8 mouse cellular contexts compared by ENCODE assay signal in genomic region chr3:101605291-101605690, GRCm38 (mm10). TPM values are rescaled to one million over a fixed set of nuclear protein-coding genes. Genes with fewer than 3 reads are reported as not detected.
A peak's percentile ranks its signal among the peaks of the same experiment; 100 is the strongest.
DNase-seq lines count a peak whose midpoint lies in the region; ATAC-seq and TF ChIP-seq lines count a peak whose summit lies in the region.

No protein-coding gene starts in this region.

- H3K36me3 ChIP-seq in embryonic facial prominence, embryonic 15.5 days, result no peaks in the 10 kb centered on the region
- H3K36me3 ChIP-seq in hindbrain, postnatal 0 days (ENCODE audit: insufficient read depth, low read length), result no peaks in the 10 kb centered on the region
- H3K36me3 ChIP-seq in midbrain, postnatal 0 days (ENCODE audit: insufficient read depth, low read length), result no peaks in the 10 kb centered on the region

- intact Hi-C loops in left cerebral cortex, adult 2 months (cut with DNase I), result loop anchor here (2.0 kb wide), 2 partner anchors 144 to 202 kb away; no protein-coding TSS in a partner anchor

- 16% methylated on average over 5 of the region's 5 CpGs for WGBS in embryonic facial prominence, embryonic 15.5 days
- WGBS in hindbrain, postnatal 0 days, result 28% methylated on average over 5 of the region's 5 CpGs
- 22% methylated on average over 5 of the region's 5 CpGs for WGBS in midbrain, postnatal 0 days

- no peak for ATAC-seq in embryonic facial prominence, embryonic 15.5 days (ENCODE audit: insufficient number of reproducible peaks, low FRiP score, low TSS enrichment, low read depth)
- ATAC-seq in hindbrain, postnatal 0 days, result no peak
- no peak for ATAC-seq in midbrain, postnatal 0 days (ENCODE audit: low FRiP score)

- TF ChIP-seq CTCF in left cerebral cortex, adult 2 months (IDR thresholded peaks at IDR 0.05), result no peak
- no peak for TF ChIP-seq CTCF in hindbrain, postnatal 0 days (IDR thresholded peaks at IDR 0.05; ENCODE audit: low read depth)
- no peak for TF ChIP-seq CTCF in midbrain, postnatal 0 days (IDR thresholded peaks at IDR 0.05)

- peak overlapping the region; percentile 83 for H3K4me3 ChIP-seq in left cerebral cortex, adult 2 months
- H3K4me3 ChIP-seq in embryonic facial prominence, embryonic 15.5 days (replicated peaks), result peak overlapping the region; percentile 91
- H3K4me3 ChIP-seq in hindbrain, postnatal 0 days (ENCODE audit: low read length), result peak overlapping the region; percentile 76
- H3K4me3 ChIP-seq in midbrain, postnatal 0 days (ENCODE audit: low read depth, low read length), result peak overlapping the region; percentile 96

- H3K9me3 ChIP-seq in embryonic facial prominence, embryonic 15.5 days (replicated peaks), result no peaks in the 10 kb centered on the region
- H3K9me3 ChIP-seq in hindbrain, postnatal 0 days (ENCODE audit: low read length), result no peaks in the 10 kb centered on the region
- no peaks in the 10 kb centered on the region for H3K9me3 ChIP-seq in midbrain, postnatal 0 days (ENCODE audit: low read length)

- no peak overlapping the region; the same call in 1 of the 2 replicates for H3K9ac ChIP-seq in embryonic facial prominence, embryonic 15.5 days
- H3K9ac ChIP-seq in hindbrain, postnatal 0 days (replicated peaks; ENCODE audit: low read length), result peak overlapping the region; percentile 84; the same call in 1 of the 2 replicates
- H3K9ac ChIP-seq in midbrain, postnatal 0 days (replicated peaks; ENCODE audit: low read length, poor library complexity, severe bottlenecking), result peak overlapping the region; percentile 98

- peak overlapping the region; percentile 100 for H3K27ac ChIP-seq in left cerebral cortex, adult 2 months
- H3K27ac ChIP-seq in embryonic facial prominence, embryonic 15.5 days (replicated peaks), result peak overlapping the region; percentile 96; the same call in 1 of the 2 replicates
- H3K27ac ChIP-seq in hindbrain, postnatal 0 days, result peak overlapping the region; percentile 94; the same call in 1 of the 2 replicates
- peak overlapping the region; percentile 97; the same call in 1 of the 2 replicates for H3K27ac ChIP-seq in midbrain, postnatal 0 days (ENCODE audit: low read depth, low read length)

- peak overlapping the region; percentile 88 for H3K4me2 ChIP-seq in embryonic facial prominence, embryonic 15.5 days (replicated peaks)
- H3K4me2 ChIP-seq in hindbrain, postnatal 0 days (ENCODE audit: low read depth, low read length), result peak overlapping the region; percentile 68
- H3K4me2 ChIP-seq in midbrain, postnatal 0 days (ENCODE audit: low read depth, low read length, poor library complexity, severe bottlenecking), result peak overlapping the region; percentile 83

- DNase-seq in left cerebral cortex, adult 2 months (ENCODE audit: extremely low spot score in 1 of 2, low spot score in 2 of 2), result no peak
- no peak for DNase-seq in left cerebral cortex, adult 9 months (ENCODE audit: low spot score in 2 of 2)
- no peak for DNase-seq in hindbrain, postnatal 0 days (ENCODE audit: low spot score)
- no peak for DNase-seq in midbrain, postnatal 0 days (ENCODE audit: low spot score)
- DNase-seq in layer of hippocampus, postnatal 36 days, result no peak
- no peak for DNase-seq in B cell, adult 2 months
- DNase-seq in kidney, adult 8-10 months, result no peak

- no peaks in the 10 kb centered on the region for H3K27me3 ChIP-seq in embryonic facial prominence, embryonic 15.5 days
- no peaks in the 10 kb centered on the region for H3K27me3 ChIP-seq in hindbrain, postnatal 0 days (ENCODE audit: insufficient read depth, low read length)
- no peaks in the 10 kb centered on the region for H3K27me3 ChIP-seq in midbrain, postnatal 0 days (ENCODE audit: insufficient read depth, low read length)

- H3K4me1 ChIP-seq in embryonic facial prominence, embryonic 15.5 days, result peaks cover 43% of the 10 kb centered on the region
- peaks cover 20% of the 10 kb centered on the region for H3K4me1 ChIP-seq in hindbrain, postnatal 0 days (ENCODE audit: insufficient read depth, low read length)
- H3K4me1 ChIP-seq in midbrain, postnatal 0 days (ENCODE audit: insufficient read depth, low read length), result peaks cover 15% of the 10 kb centered on the region

RNA-seq across cellular contexts. Expression of gene Atp1a1, which starts 0.8 kb away (rescaled TPM):
- 1,000 to 10,000 TPM; 1,018 to 1,116 TPM for total RNA-seq in left cerebral cortex, adult 2 months (2021)
- polyA plus RNA-seq in embryonic facial prominence, embryonic 15.5 days (2015; fragmentation: Nextera tagmentation; extraction: Ambion mirVana), result 116 and 123 TPM in 2 replicates
- 244 and 264 TPM in 2 replicates for total RNA-seq in hindbrain, postnatal 0 days (2014; rRNA removed)
- 66.3 and 66.4 TPM in 2 replicates for polyA plus RNA-seq in hindbrain, postnatal 0 days (2015; fragmentation: Nextera tagmentation; extraction: Ambion mirVana)
- 211 and 235 TPM in 2 replicates for total RNA-seq in midbrain, postnatal 0 days (2014; rRNA removed)
- 54.7 and 56.7 TPM in 2 replicates for polyA plus RNA-seq in midbrain, postnatal 0 days (2015; fragmentation: Nextera tagmentation; extraction: Ambion mirVana)
- 100 to 1,000 TPM; 462 to 484 TPM for total RNA-seq in layer of hippocampus, postnatal 36 days (2021)
